Mouse (Mus musculus) cerebellum, adult 2 months (tissue): Measurements from ENCODE around the gene Slc9a8. TPM values are rescaled to one million over a fixed set of nuclear protein-coding genes. Genes with fewer than 3 reads are reported as not detected.

ENCODE experiments used
- DNase-seq, 2 experiments: peaks; one replicate each; pipeline ENCODE4 v3.0.0; 2021
- H3K27ac ChIP-seq: fragments of 200-500 bp; 2 replicates; pipeline ENCODE4 v1.5.1; 2012; ENCODE audit warnings: low read length, control low read depth, inconsistent platforms; ENCODE audit not compliant: insufficient read depth
- H3K27me3 ChIP-seq: fragments of 200-500 bp; 2 replicates; pipeline ENCODE4 v1.6.1; 2012; ENCODE audit warnings: inconsistent platforms, mild to moderate bottlenecking, low read length, moderate library complexity; ENCODE audit not compliant: control insufficient read depth, insufficient read depth
- H3K4me1 ChIP-seq: fragments of 200-500 bp; 2 replicates; pipeline ENCODE4 v1.6.1; 2011; ENCODE audit warnings: low read length; ENCODE audit not compliant: control insufficient read depth, insufficient read depth
- H3K4me3 ChIP-seq: fragments of 200-500 bp; replicated peaks from 2 replicates; pipeline ENCODE3; 2011; ENCODE audit warnings: mild to moderate bottlenecking, low read depth, low read length, control low read depth; ENCODE audit not compliant: insufficient read depth
- CTCF ChIP-seq: fragments of 200-500 bp; IDR thresholded peaks from 2 replicates; pipeline ENCODE4 v1.5.1; 2011; ENCODE audit warnings: low read depth, mild to moderate bottlenecking, control low read depth, low read length, moderate library complexity, borderline replicate concordance; ENCODE audit not compliant: insufficient read depth
- POLR2A ChIP-seq: fragments of 200-500 bp; IDR thresholded peaks from 2 replicates; pipeline ENCODE4 v1.6.1; 2011; ENCODE audit warnings: low read length, control low read depth, borderline replicate concordance; ENCODE audit not compliant: insufficient read depth
- WGBS: fragments of 180-500 bp; shearing (Covaris S2); methylation state at CpG from one replicate; pipeline ENCODE4 v1.1.7; 2018; 5-methylcytosine and 5-hydroxymethylcytosine counted together
- polyA plus RNA-seq: library from polyadenylated mRNA; depleted of rRNA; stranded (reverse); fragments of >200 nt; gene quantifications from 2 replicates; pipeline ENCODE4 v1.2.3, GENCODE M21; 2012

Gene Slc9a8
- polyA plus RNA-seq, 1 experiment: 60.9 TPM

DNA sequence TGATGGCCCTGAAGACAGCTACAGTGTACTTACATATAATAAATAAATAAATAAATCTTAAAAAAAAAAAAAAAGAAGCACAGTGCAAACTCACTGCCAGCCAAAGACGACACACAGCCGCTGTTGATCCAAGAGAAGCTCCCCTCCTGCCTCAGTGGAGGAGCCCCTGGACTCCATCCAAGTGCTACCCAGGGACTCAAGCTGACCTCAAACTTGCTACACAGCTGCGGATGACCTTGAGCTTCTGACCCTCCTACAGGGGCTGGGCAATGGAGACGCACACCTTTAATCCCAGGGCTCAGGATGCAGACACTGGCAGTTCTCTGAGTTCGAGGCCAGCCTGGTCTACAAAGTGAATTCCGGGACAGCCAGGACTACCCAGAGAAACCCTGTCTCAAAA, 66.5 kb downstream of the Slc9a8 start:
- Histone ChIP-seq H3K27me3 (no peaks in the 10 kb centered on the region), H3K4me1 (peaks cover 54% of the 10 kb centered on the region), H3K27ac (peak overlapping the region; percentile 34; the same call in 1 of the 2 replicates), H3K4me3 (no peak overlapping the region)
- peak in 1 of 2 experiments; percentile 43 for DNase-seq
- no peak for TF ChIP-seq POLR2A
- TF ChIP-seq CTCF: no peak
- WGBS: 51% methylated on average over 6 of the region's 6 CpGs

DNA sequence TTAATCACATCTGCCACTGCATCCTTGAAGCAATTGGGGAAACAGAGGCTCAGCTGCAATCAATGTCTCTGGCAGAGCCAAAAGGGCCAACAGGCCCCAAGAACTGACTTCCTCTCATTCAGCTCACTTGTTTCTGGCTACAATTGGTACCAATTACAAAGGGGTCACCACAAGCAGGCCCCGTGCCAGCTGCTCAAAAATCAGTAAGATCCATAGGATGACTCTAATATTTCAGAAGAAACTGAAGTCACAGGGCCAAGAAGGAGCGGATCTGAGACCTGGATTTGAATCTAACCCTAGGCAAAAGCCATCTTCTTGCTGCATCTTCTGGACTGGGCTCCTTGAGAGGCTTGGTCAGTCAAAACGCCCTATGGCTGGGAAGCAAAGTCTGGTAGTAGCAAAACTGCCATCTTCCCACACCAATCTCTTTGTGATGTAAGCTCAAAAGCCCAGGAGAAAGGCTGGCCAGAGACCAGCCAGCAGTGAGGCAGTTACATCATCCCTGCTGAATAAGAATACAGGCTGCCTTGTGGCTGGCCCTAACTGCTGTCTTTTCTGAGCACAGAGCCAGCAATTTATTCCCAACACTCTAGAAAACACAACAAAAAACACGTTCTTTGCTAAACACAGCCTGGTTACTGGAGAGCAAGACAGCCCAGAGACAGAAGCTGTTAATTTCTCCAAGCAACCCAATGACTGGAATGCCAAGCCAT, 69.5 kb downstream of the Slc9a8 start:
- H3K27ac ChIP-seq: peak overlapping the region; percentile 96
- WGBS: 24% methylated on average over 4 of the region's 4 CpGs
- H3K4me3 ChIP-seq: peak overlapping the region; percentile 96
- H3K27me3 ChIP-seq: no peaks in the 10 kb centered on the region
- DNase-seq: peak; percentile 48 to 67
- peaks cover 26% of the 10 kb centered on the region for H3K4me1 ChIP-seq
- no peak for TF ChIP-seq POLR2A
- no peak for TF ChIP-seq CTCF

DNA sequence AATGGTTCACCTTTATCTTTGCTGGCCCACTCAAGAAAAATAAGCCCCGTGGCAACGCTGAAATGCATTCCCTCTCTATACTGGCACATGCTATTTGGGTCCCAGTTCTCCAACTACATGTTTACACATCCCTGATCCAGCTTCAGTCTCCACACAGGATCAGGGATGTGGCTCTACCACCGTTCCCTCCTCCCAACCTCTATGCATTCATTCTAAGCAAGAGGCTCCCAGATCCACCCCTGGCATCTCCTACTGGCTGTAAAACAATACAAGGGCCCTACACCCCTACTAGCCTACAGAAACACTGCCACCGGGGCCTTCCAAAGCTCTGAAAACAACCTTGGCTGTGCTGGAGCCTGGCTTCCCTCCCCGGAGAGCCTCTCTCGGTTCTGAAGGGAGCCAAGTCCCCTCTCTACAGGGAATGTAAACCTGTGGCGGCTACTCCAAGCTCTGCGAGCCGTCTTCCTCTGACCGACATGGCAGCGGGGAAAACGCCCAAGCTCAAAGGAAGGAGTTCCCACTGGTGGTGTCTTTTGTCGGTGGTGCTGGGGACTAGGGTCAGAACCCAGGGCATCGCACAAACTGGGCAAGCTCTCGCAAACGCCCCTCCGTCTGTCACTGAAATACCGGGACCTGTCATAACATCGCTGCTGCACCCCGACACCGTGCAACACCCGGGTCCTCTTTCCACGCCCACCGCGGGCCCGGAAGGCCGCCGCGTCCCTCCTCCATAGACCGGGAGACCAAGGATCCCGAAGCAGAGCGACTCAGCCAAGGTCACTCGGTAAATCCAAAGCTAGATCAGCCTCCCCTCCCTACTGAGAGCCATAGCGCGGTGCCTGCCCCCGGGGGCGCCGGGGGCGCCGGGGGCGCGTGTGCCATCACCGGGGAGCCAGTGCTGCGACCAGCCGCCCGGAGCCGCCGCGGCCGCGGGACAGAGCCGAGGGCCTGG, 70.5 kb downstream of the Slc9a8 start, which contains the start of gene Rnf114:
Rnf114 (plus strand) TSS at position 889 of the 952 bp plus-strand sequence.
- peak; percentile 25 to 37 for DNase-seq
- H3K27ac ChIP-seq: peak within 1 kb of the TSS; percentile 96
- no peaks in the 10 kb centered on the region for H3K27me3 ChIP-seq
- TF ChIP-seq CTCF: no peak
- TF ChIP-seq POLR2A: no peak
- WGBS: 1% methylated on average over 52 of the region's 52 CpGs
- peak within 1 kb of the TSS; percentile 96 for H3K4me3 ChIP-seq
- H3K4me1 ChIP-seq: peaks cover 16% of the 10 kb centered on the region

DNA sequence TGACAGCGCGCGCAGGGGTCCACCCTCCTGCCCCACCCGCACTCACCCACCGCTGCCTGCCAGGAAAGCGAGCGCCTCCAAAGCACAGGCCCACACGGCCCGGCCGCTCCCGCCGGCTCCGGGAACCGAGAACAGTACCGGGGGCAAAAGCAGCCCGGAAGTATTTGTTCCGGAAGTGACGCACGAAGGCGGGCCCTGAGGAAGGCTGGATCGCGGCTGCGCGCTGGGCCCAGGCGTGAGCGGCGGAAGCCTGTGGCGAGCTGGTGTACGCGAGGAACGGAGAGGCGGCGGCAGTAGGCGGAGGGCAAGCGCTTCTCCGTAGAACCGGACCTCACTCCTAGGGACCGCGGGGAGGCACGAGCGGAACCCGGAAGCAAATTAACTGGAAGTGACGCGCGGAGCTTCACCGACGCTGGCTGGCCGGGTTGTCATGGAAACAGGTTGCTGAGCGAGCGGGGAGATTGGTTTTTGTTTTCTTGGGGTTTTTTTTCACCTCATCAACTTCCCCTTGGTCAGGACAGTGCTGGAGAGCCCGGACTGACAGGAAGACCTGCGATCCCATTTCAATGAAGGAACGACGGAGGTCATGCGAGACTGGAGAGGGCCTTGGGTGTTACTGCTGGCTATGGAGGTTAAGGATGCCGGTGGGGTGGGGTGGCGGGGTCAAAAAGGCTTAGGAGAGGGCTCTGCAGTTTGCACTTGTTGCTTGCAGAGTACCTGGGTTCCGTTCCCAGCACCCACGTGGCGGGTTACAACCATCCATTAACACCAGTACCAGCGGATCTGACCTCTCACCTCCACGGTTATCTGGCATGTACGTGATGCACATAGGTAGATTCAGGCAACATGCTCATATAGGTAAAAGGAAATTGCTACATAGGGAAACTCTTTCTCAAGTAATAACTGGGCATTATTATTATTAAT, 71.5 kb downstream of the Slc9a8 start, which contains the start of gene Spata2:
Spata2 (minus strand) TSS at position 175 of the 924 bp plus-strand sequence.
- peak within 1 kb of the TSS; percentile 96 for H3K4me3 ChIP-seq
- TF ChIP-seq CTCF (no peak), POLR2A (peak; percentile 40; the same call in 1 of the 2 replicates)
- WGBS: 1% methylated on average over 63 of the region's 63 CpGs

DNA sequence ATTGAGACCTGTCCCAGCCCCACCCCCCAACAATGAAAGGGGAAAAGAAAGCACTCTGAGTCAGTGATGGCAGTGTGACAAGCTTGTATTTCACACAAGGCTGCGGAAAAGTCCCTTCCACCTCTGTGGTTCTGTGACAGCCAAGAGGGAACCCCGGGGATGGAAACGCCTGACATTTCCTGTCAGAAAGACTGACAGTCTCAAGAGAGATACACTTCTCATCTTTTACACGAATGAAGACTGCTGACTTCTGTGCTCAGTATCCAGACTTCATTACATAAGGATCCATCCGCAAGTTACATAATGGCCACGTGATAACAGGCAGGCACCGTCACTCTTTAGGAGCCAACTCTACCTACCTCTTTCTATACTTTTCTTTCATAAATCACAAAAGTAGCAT, 74.9 kb downstream of the Slc9a8 start:
- 73% methylated on average over 7 of the region's 7 CpGs for WGBS
- DNase-seq: no peak
- no peaks in the 10 kb centered on the region for H3K27me3 ChIP-seq
- TF ChIP-seq CTCF (no peak), POLR2A (no peak)
- H3K4me3 ChIP-seq: no peak overlapping the region
- no peaks in the 10 kb centered on the region for H3K4me1 ChIP-seq
- no peak overlapping the region for H3K27ac ChIP-seq

More for the DNA sequence above, 71.5 kb downstream of the Slc9a8 start, which contains the start of gene Spata2:
- H3K27me3 ChIP-seq: no peaks in the 10 kb centered on the region
- DNase-seq: peak; percentile 94 to 97
- H3K27ac ChIP-seq: peak within 1 kb of the TSS; percentile 96
- peaks cover 8% of the 10 kb centered on the region for H3K4me1 ChIP-seq

DNA sequence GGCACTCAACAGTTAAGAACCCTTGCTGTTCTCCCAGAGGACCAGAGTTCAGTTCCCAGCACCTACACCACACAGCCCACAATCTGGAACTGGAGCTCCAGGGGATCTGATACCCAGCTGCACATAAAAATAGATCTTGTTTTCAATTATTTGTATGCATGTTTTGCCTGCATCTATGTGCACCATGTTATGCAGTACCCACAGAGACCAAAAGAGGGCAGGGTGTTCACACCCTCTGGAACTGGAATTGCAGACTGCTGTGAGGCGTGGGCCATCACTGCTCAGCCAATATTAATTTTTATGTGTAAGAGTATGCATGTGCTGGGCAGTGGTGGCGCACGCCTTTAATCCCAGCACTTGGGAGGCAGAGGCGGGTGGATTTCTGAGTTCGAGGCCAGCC, 75.8 kb downstream of the Slc9a8 start:
- DNase-seq: no peak
- 77% methylated on average over 5 of the region's 5 CpGs for WGBS
- Histone ChIP-seq H3K27me3 (no peaks in the 10 kb centered on the region), H3K4me1 (no peaks in the 10 kb centered on the region), H3K27ac (no peak overlapping the region), H3K4me3 (no peak overlapping the region)
- TF ChIP-seq POLR2A (no peak), CTCF (peak; percentile 45; the same call in 1 of the 2 replicates)

DNA sequence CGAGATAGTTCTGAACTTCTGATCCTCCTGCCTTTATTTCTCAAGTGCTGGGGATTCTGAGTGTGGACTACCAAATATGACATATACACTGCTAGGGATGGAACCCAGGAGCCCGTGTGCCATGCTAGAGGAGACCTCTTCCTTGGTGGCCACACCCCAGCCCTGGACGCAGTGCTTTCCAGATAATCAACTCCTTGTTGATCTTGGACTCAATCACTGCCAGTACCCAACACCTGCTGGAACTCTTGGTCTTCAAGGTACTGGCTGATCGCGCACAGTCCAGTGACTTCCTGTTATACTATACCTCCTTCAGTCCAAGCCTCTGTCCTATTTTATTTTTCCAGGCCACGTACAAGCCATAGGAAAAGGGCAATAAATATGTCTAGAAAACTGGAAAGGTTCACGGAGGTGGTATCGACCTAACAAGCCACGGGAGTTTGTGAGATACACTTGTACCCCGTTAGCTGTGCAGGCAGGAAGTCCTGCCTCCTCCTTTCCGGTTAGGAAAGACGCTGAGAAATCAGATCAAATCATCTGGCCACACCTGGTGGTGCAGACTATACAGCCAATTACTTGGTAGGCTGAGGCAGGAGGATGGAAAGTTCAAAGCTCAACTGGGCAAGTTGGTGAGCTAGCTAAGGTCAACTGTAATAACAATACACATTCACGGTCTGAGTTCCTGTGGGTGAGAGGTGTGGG, 81.2 kb downstream of the Slc9a8 start:
- Histone ChIP-seq H3K4me3 (peak overlapping the region; percentile 99), H3K27me3 (no peaks in the 10 kb centered on the region), H3K27ac (peak overlapping the region; percentile 96), H3K4me1 (peaks cover 15% of the 10 kb centered on the region)
- DNase-seq: no peak
- no peak for TF ChIP-seq POLR2A
- no peak for TF ChIP-seq CTCF
- 47% methylated on average over 13 of the region's 13 CpGs for WGBS
